Mouse (Mus musculus) liver, embryonic 11.5 days (tissue): ENCODE measurements around the gene Vmac. TPM values are rescaled to one million over a fixed set of nuclear protein-coding genes. Genes with fewer than 3 reads are reported as not detected.

ENCODE experiments used
- ATAC-seq: fragments of 200-750 bp; cut with Nextera tagmentation; replicated peaks from 2 replicates; pipeline ENCODE4 v1.8.0; 2017; ENCODE audit warnings: moderate number of reproducible peaks, mild to moderate bottlenecking, moderate TSS enrichment, moderate library complexity; ENCODE audit not compliant: low FRiP score
- DNase-seq: peaks from one replicate; pipeline ENCODE4 v3.0.0-alpha.2; 2017; ENCODE audit warnings: low spot score
- H3K27ac ChIP-seq: fragments of 300-500 bp; sonication (generic); 2 replicates; pipeline ENCODE4 v1.5.1; 2014; ENCODE audit warnings: mild to moderate bottlenecking, low read depth, low read length, control low read depth
- H3K27me3 ChIP-seq: fragments of 300-500 bp; sonication (generic); replicated peaks from 2 replicates; pipeline ENCODE4 v1.6.1; 2014; ENCODE audit warnings: low read length, mixed read lengths; ENCODE audit not compliant: control insufficient read depth, insufficient read depth
- H3K36me3 ChIP-seq: fragments of 300-500 bp; sonication (generic); 2 replicates; pipeline ENCODE4 v1.6.1; 2014; ENCODE audit warnings: mild to moderate bottlenecking, low read length, moderate library complexity, mixed read lengths; ENCODE audit not compliant: control insufficient read depth, insufficient read depth
- H3K4me1 ChIP-seq: fragments of 300-500 bp; sonication (generic); replicated peaks from 2 replicates; pipeline ENCODE4 v1.6.1; 2014; ENCODE audit warnings: low read length, mixed read lengths; ENCODE audit not compliant: control insufficient read depth, insufficient read depth
- H3K4me2 ChIP-seq: fragments of 300-500 bp; sonication (generic); 2 replicates; pipeline ENCODE4 v1.6.1; 2014; ENCODE audit warnings: mild to moderate bottlenecking, control low read depth, moderate library complexity
- H3K4me3 ChIP-seq: fragments of 300-500 bp; sonication (generic); 2 replicates; pipeline ENCODE4 v1.5.1; 2014; ENCODE audit warnings: low read depth, low read length, control low read depth
- H3K9ac ChIP-seq: fragments of 300-500 bp; sonication (generic); 2 replicates; pipeline ENCODE4 v1.6.1; 2014; ENCODE audit warnings: low read depth, low read length, control low read depth
- H3K9me3 ChIP-seq: fragments of 300-500 bp; sonication (generic); 2 replicates; pipeline ENCODE4 v1.6.1; 2016; ENCODE audit warnings: low read length, inconsistent platforms, mixed read lengths; ENCODE audit not compliant: control insufficient read depth
- WGBS: fragments of 180-500 bp; shearing (Covaris S2); extraction: QIAGEN DNeasy Blood & Tissue Kit; methylation state at CpG from one replicate; pipeline ENCODE4 v1.1.7; 2014; 5-methylcytosine and 5-hydroxymethylcytosine counted together
- polyA plus RNA-seq: library from polyadenylated mRNA; unstranded; fragments of >200 nt; fragmentation: Nextera tagmentation; extraction: Ambion mirVana; gene quantifications from 2 replicates; pipeline ENCODE4 v1.2.1, GENCODE M21; 2014

The Vmac gene
- polyA plus RNA-seq, 1 experiment from 2014 or later: 10.7 TPM

- WGBS: 85% methylated on average over 5 of the region's 5 CpGs
- Histone ChIP-seq H3K4me1 (peaks cover 40% of the 10 kb centered on the region), H3K9me3 (no peaks in the 10 kb centered on the region), H3K4me2 (no peak overlapping the region), H3K27me3 (no peaks in the 10 kb centered on the region), H3K9ac (no peak overlapping the region), H3K27ac (no peak overlapping the region), H3K36me3 (peaks cover 34% of the 10 kb centered on the region), H3K4me3 (no peak overlapping the region)
- DNase-seq: no peak
- ATAC-seq: no peak
These were observed 34.2 kb downstream of the Vmac start for GRCm38 (mm10) chr17:56683546-56684140.

GRCm38 (mm10) chr17:56682880-56683279 is 34.9 kb downstream of the Vmac start:
- ATAC-seq (peak; percentile 70), DNase-seq (no peak)
- peak overlapping the region; percentile 21; the same call in 1 of the 2 replicates for H3K27ac ChIP-seq
- H3K4me1 ChIP-seq: peaks cover 35% of the 10 kb centered on the region
- H3K9ac ChIP-seq: 0 out of 2 replicates have a peak overlapping the region, but pooled peaks have one; percentile 30
- peaks cover 36% of the 10 kb centered on the region for H3K36me3 ChIP-seq
- H3K27me3 ChIP-seq: no peaks in the 10 kb centered on the region
- H3K4me2 ChIP-seq: 0 out of 2 replicates have a peak overlapping the region, but pooled peaks have one; percentile 5
- H3K4me3 ChIP-seq: peak overlapping the region; percentile 2; the same call in 1 of the 2 replicates
- WGBS: 43% methylated on average over 3 of the region's 3 CpGs
- H3K9me3 ChIP-seq: no peaks in the 10 kb centered on the region

- peaks cover 42% of the 10 kb centered on the region for H3K36me3 ChIP-seq
- WGBS: 73% methylated on average over 4 of the region's 4 CpGs
- DNase-seq (no peak), ATAC-seq (no peak)
- H3K27me3 ChIP-seq: no peaks in the 10 kb centered on the region
- H3K9ac ChIP-seq: no peak overlapping the region
- peaks cover 24% of the 10 kb centered on the region for H3K4me1 ChIP-seq
- no peaks in the 10 kb centered on the region for H3K9me3 ChIP-seq
- H3K4me3 ChIP-seq: no peak overlapping the region
- H3K27ac ChIP-seq: no peak overlapping the region
- H3K4me2 ChIP-seq: no peak overlapping the region
These were observed 36.0 kb downstream of the Vmac start for GRCm38 (mm10) chr17:56681791-56682190.

- Histone ChIP-seq H3K9me3 (no peaks in the 10 kb centered on the region), H3K4me3 (peak overlapping the region; percentile 96), H3K27ac (peak overlapping the region; percentile 86), H3K36me3 (peaks cover 21% of the 10 kb centered on the region), H3K4me1 (peaks cover 18% of the 10 kb centered on the region), H3K27me3 (no peaks in the 10 kb centered on the region), H3K9ac (peak overlapping the region; percentile 99), H3K4me2 (peak overlapping the region; percentile 91)
- ATAC-seq: peak; percentile 6
- WGBS: 1% methylated on average over 37 of the region's 37 CpGs
- no peak for DNase-seq
These were observed 44.0 kb downstream of the Vmac start for GRCm38 (mm10) chr17:56673647-56674416.

GRCm38 (mm10) chr17:56672941-56673646 is 44.7 kb downstream of the Vmac start, which contains the start of gene Ranbp3:
Ranbp3 (plus strand) TSS chr17:56673294.
- H3K9me3 ChIP-seq: no peaks in the 10 kb centered on the region
- 0 out of 2 replicates have a peak, but pooled peaks cover 4% of the 10 kb centered on the region for H3K27me3 ChIP-seq
- H3K36me3 ChIP-seq: peaks cover 21% of the 10 kb centered on the region
- peak within 1 kb of the TSS; percentile 91 for H3K4me2 ChIP-seq
- peaks cover 18% of the 10 kb centered on the region for H3K4me1 ChIP-seq
- H3K4me3 ChIP-seq: peak within 1 kb of the TSS; percentile 96
- ATAC-seq: peak; percentile 93
- WGBS: under 1% methylated on average over 50 of the region's 66 CpGs
- H3K9ac ChIP-seq: peak within 1 kb of the TSS; percentile 99
- H3K27ac ChIP-seq: peak within 1 kb of the TSS; percentile 86
- peak; percentile 99 for DNase-seq

- WGBS: 85% methylated on average over 8 of the region's 8 CpGs
- H3K9ac ChIP-seq: no peak overlapping the region
- no peaks in the 10 kb centered on the region for H3K36me3 ChIP-seq
- H3K27me3 ChIP-seq: peaks cover 15% of the 10 kb centered on the region
- no peak overlapping the region for H3K4me2 ChIP-seq
- H3K4me3 ChIP-seq: no peak overlapping the region
- no peaks in the 10 kb centered on the region for H3K9me3 ChIP-seq
- no peak for DNase-seq
- no peak for ATAC-seq
- no peak overlapping the region for H3K27ac ChIP-seq
- peaks cover 8% of the 10 kb centered on the region for H3K4me1 ChIP-seq
These were observed 48.1 kb downstream of the Vmac start for GRCm38 (mm10) chr17:56669766-56670165.

- H3K9ac ChIP-seq: peak overlapping the region; percentile 54
These were observed 49.3 kb downstream of the Vmac start for GRCm38 (mm10) chr17:56668384-56669144.

GRCm38 (mm10) chr17:56667591-56667990 is 50.2 kb downstream of the Vmac start:
- Histone ChIP-seq H3K27me3 (peaks cover 20% of the 10 kb centered on the region), H3K36me3 (no peaks in the 10 kb centered on the region), H3K4me2 (no peak overlapping the region), H3K4me1 (no peaks in the 10 kb centered on the region; the same call in 1 of the 2 replicates), H3K9ac (no peak overlapping the region), H3K4me3 (no peak overlapping the region), H3K9me3 (no peaks in the 10 kb centered on the region), H3K27ac (no peak overlapping the region)
- DNase-seq: no peak
- ATAC-seq: no peak
- WGBS: 70% methylated on average over 3 of the region's 3 CpGs

More at GRCm38 (mm10) chr17:56668384-56669144, 49.3 kb downstream of the Vmac start:
- peak overlapping the region; percentile 50 for H3K4me3 ChIP-seq
- no peaks in the 10 kb centered on the region; the same call in 1 of the 2 replicates for H3K4me1 ChIP-seq
- ATAC-seq (no peak), DNase-seq (peak; percentile 87)
- WGBS: 4% methylated on average over 31 of the region's 31 CpGs
- H3K27ac ChIP-seq: no peak overlapping the region
- no peaks in the 10 kb centered on the region for H3K36me3 ChIP-seq
- H3K27me3 ChIP-seq: peaks cover 16% of the 10 kb centered on the region
- H3K9me3 ChIP-seq: no peaks in the 10 kb centered on the region
- peak overlapping the region; percentile 83 for H3K4me2 ChIP-seq
